Comparison of ENCODE assay signal across 22 mouse cellular contexts in genomic region chr1:106865543-106865942, GRCm38 (mm10). TPM values are rescaled to one million over a fixed set of nuclear protein-coding genes. Genes with fewer than 3 reads are reported as not detected.
DNase-seq lines count a peak whose midpoint lies in the region; ATAC-seq lines count a peak whose summit lies in the region.
"Had no signal": no experiment of that assay in that cellular context is flagged by ENCODE, and none has a peak within 500 bp of the region (broad histone marks: within the 10 kb centered on the region; RNA-seq: fewer than 3 reads in every experiment).

No protein-coding gene starts in this region.

- no peaks in the 10 kb centered on the region for H3K9me3 ChIP-seq in embryonic facial prominence, embryonic 15.5 days (replicated peaks)
- H3K9me3 ChIP-seq in embryonic facial prominence, embryonic 10.5 days: no peaks in the 10 kb centered on the region
- no peaks in the 10 kb centered on the region for H3K9me3 ChIP-seq in limb, embryonic 13.5 days
- H3K9me3 ChIP-seq in limb, embryonic 10.5 days (replicated peaks): no peaks in the 10 kb centered on the region
- H3K9me3 ChIP-seq: embryonic facial prominence, embryonic 13.5 days; forebrain, embryonic 13.5 days; forebrain, embryonic 15.5 days had no signal

- 72% methylated on average over 6 of the region's 6 CpGs for WGBS in embryonic facial prominence, embryonic 15.5 days
- 86% methylated on average over 6 of the region's 6 CpGs for WGBS in embryonic facial prominence, embryonic 10.5 days
- 70% methylated on average over 6 of the region's 6 CpGs for WGBS in limb, embryonic 13.5 days
- 90% methylated on average over 6 of the region's 6 CpGs for WGBS in limb, embryonic 10.5 days

- no peak for DNase-seq in embryonic facial prominence, embryonic 10.5 days (ENCODE audit: low spot score)
- peak; percentile 57 for DNase-seq in heart, adult 11 months
- no peak for DNase-seq in heart, adult 8-10 months (ENCODE audit: low spot score)
- no peak for DNase-seq in limb, embryonic 10.5 days (ENCODE audit: low spot score)
- DNase-seq: adrenal gland, adult 2 months; adrenal gland, postnatal 25 days; B cell, adult 2 months; cerebellum, adult 11-12 months; cerebellum, adult 9-10 months; forebrain, postnatal 0 days had no signal

- peak overlapping the region; percentile 23 for H3K27ac ChIP-seq in embryonic facial prominence, embryonic 15.5 days (replicated peaks)
- no peak overlapping the region for H3K27ac ChIP-seq in embryonic facial prominence, embryonic 10.5 days (replicated peaks)
- H3K27ac ChIP-seq in limb, embryonic 13.5 days: peak overlapping the region; percentile 39; the same call in 1 of the 2 replicates
- no peak overlapping the region for H3K27ac ChIP-seq in limb, embryonic 10.5 days
- H3K27ac ChIP-seq: embryonic facial prominence, embryonic 13.5 days; forebrain, embryonic 13.5 days; forebrain, embryonic 15.5 days had no signal

- no peak overlapping the region for H3K4me3 ChIP-seq in embryonic facial prominence, embryonic 15.5 days (replicated peaks)
- no peak overlapping the region for H3K4me3 ChIP-seq in embryonic facial prominence, embryonic 10.5 days
- no peak overlapping the region for H3K4me3 ChIP-seq in limb, embryonic 13.5 days
- H3K4me3 ChIP-seq in limb, embryonic 10.5 days: no peak overlapping the region
- H3K4me3 ChIP-seq: embryonic facial prominence, embryonic 13.5 days; forebrain, embryonic 13.5 days; forebrain, embryonic 15.5 days had no signal

- peaks cover 12% of the 10 kb centered on the region for H3K4me1 ChIP-seq in embryonic facial prominence, embryonic 15.5 days
- no peaks in the 10 kb centered on the region for H3K4me1 ChIP-seq in embryonic facial prominence, embryonic 10.5 days
- H3K4me1 ChIP-seq in limb, embryonic 13.5 days: 0 out of 2 replicates have a peak, but pooled peaks cover 8% of the 10 kb centered on the region
- no peaks in the 10 kb centered on the region for H3K4me1 ChIP-seq in limb, embryonic 10.5 days
- H3K4me1 ChIP-seq: forebrain, embryonic 15.5 days had no signal

- no peaks in the 10 kb centered on the region for H3K36me3 ChIP-seq in embryonic facial prominence, embryonic 15.5 days
- H3K36me3 ChIP-seq in embryonic facial prominence, embryonic 10.5 days (replicated peaks): no peaks in the 10 kb centered on the region
- no peaks in the 10 kb centered on the region for H3K36me3 ChIP-seq in limb, embryonic 13.5 days
- H3K36me3 ChIP-seq in limb, embryonic 10.5 days: no peaks in the 10 kb centered on the region
- H3K36me3 ChIP-seq: embryonic facial prominence, embryonic 13.5 days; forebrain, embryonic 15.5 days; G1E had no signal

- no peaks in the 10 kb centered on the region for H3K27me3 ChIP-seq in embryonic facial prominence, embryonic 15.5 days
- no peaks in the 10 kb centered on the region for H3K27me3 ChIP-seq in embryonic facial prominence, embryonic 10.5 days (replicated peaks; ENCODE audit: low read depth, poor library complexity, severe bottlenecking)
- H3K27me3 ChIP-seq in limb, embryonic 13.5 days: no peaks in the 10 kb centered on the region
- no peaks in the 10 kb centered on the region for H3K27me3 ChIP-seq in limb, embryonic 10.5 days (ENCODE audit: low read depth, poor library complexity, severe bottlenecking)
- H3K27me3 ChIP-seq: CH12.LX; embryonic facial prominence, embryonic 13.5 days; forebrain, embryonic 13.5 days; forebrain, embryonic 15.5 days; Patski had no signal

- no peak overlapping the region for H3K9ac ChIP-seq in embryonic facial prominence, embryonic 15.5 days
- no peak overlapping the region for H3K9ac ChIP-seq in limb, embryonic 13.5 days
- H3K9ac ChIP-seq: embryonic facial prominence, embryonic 13.5 days; forebrain, embryonic 13.5 days; forebrain, embryonic 15.5 days; forebrain, postnatal 0 days had no signal

- H3K4me2 ChIP-seq in embryonic facial prominence, embryonic 15.5 days (replicated peaks): no peak overlapping the region
- no peak overlapping the region for H3K4me2 ChIP-seq in limb, embryonic 13.5 days (replicated peaks)
- H3K4me2 ChIP-seq: embryonic facial prominence, embryonic 13.5 days; forebrain, embryonic 13.5 days; forebrain, embryonic 15.5 days had no signal

- ATAC-seq in embryonic facial prominence, embryonic 15.5 days (ENCODE audit: insufficient number of reproducible peaks, low FRiP score, low TSS enrichment, low read depth): no peak
- ATAC-seq in limb, embryonic 13.5 days (ENCODE audit: low FRiP score, low read depth): peak; percentile 54
- ATAC-seq: CD4-positive, CD25-positive, alpha-beta regulatory T cell, adult 4 months; forebrain, embryonic 13.5 days; forebrain, embryonic 15.5 days; forebrain, postnatal 0 days; Patski had no signal

RNA-seq across cellular contexts. Expression of gene Serpinb5, which starts 4.6 kb away (rescaled TPM):
- 73.5 and 86.0 TPM in 2 replicates for polyA plus RNA-seq in embryonic facial prominence, embryonic 15.5 days (2015; fragmentation: Nextera tagmentation; extraction: Ambion mirVana)
- polyA plus RNA-seq in embryonic facial prominence, embryonic 10.5 days (2016; fragmentation: Nextera tagmentation; extraction: Ambion mirVana): not detected in 2 replicates
- under 1 TPM in 1 of 4 experiments, not detected in 3; 0.28 TPM for total RNA-seq in heart, adult 8-10 months (2022)
- 0.56 and 0.88 TPM in 2 replicates for polyA plus RNA-seq in limb, embryonic 13.5 days (2015; fragmentation: Nextera tagmentation; extraction: Ambion mirVana)
- 0.13 TPM in 1 of 2 replicates, not detected in the other for polyA plus RNA-seq in limb, embryonic 10.5 days (2016; fragmentation: Nextera tagmentation; extraction: Ambion mirVana)
- total RNA-seq: adrenal gland, adult 2 months; adrenal gland, postnatal 10 days; adrenal gland, postnatal 25 days; adrenal gland, postnatal 4 days; CH12.LX; forebrain, postnatal 0 days had no signal
- polyA plus RNA-seq: adrenal gland, adult 2 months; CD4-positive, CD25-positive, alpha-beta regulatory T cell, adult 4 months; forebrain, embryonic 11.5 days; forebrain, embryonic 13.5 days; forebrain, embryonic 15.5 days; G1E; Patski had no signal

Comparison
In these comparisons a context has a peak if more than half of its experiments do, and no peak if none do; other contexts are left out.
1. H3K27ac ChIP-seq: peak in embryonic facial prominence, embryonic 15.5 days (single experiment) and limb, embryonic 13.5 days (single experiment); none in embryonic facial prominence, embryonic 10.5 days (single experiment) and limb, embryonic 10.5 days (single experiment).
2. RNA of gene Serpinb5, which starts 4.6 kb away (polyA plus RNA-seq): 73.5 to 86.0 TPM in embryonic facial prominence, embryonic 15.5 days; 0.56 to 0.88 TPM in limb, embryonic 13.5 days, not detected in embryonic facial prominence, embryonic 10.5 days and 0.13 TPM in limb, embryonic 10.5 days; every median in the first group is over 10 times any median in the second.